Comparison of ENCODE assay signal across 8 mouse cellular contexts in genomic region chr1:120602876-120603655, GRCm38 (mm10). TPM values are rescaled to one million over a fixed set of nuclear protein-coding genes. Genes with fewer than 3 reads are reported as not detected.
DNase-seq lines count a peak whose midpoint lies in the region; ATAC-seq and TF ChIP-seq lines count a peak whose summit lies in the region.

No protein-coding gene starts in this region.

- peak overlapping the region; percentile 49; the same call in 1 of the 2 replicates for H3K9ac ChIP-seq in forebrain, embryonic 12.5 days
- peak overlapping the region; percentile 37; the same call in 1 of the 2 replicates for H3K9ac ChIP-seq in neural tube, embryonic 14.5 days (replicated peaks; ENCODE audit: low read depth, low read length)

- H3K36me3 ChIP-seq in kidney, adult 2 months (ENCODE audit: control insufficient read depth, insufficient read depth, low read length) = no peaks in the 10 kb centered on the region
- H3K36me3 ChIP-seq in forebrain, embryonic 12.5 days (replicated peaks) = no peaks in the 10 kb centered on the region
- H3K36me3 ChIP-seq in limb, embryonic 10.5 days = no peaks in the 10 kb centered on the region
- no peaks in the 10 kb centered on the region for H3K36me3 ChIP-seq in neural tube, embryonic 14.5 days (ENCODE audit: control insufficient read depth, insufficient read depth, low read length)

- H3K27me3 ChIP-seq in kidney, adult 2 months (replicated peaks; ENCODE audit: control insufficient read depth, insufficient read depth, low read length) = peaks cover 16% of the 10 kb centered on the region
- H3K27me3 ChIP-seq in forebrain, embryonic 12.5 days = peaks cover 95% of the 10 kb centered on the region
- H3K27me3 ChIP-seq in limb, embryonic 10.5 days (ENCODE audit: low read depth, poor library complexity, severe bottlenecking) = peaks cover 99% of the 10 kb centered on the region
- peaks cover 63% of the 10 kb centered on the region for H3K27me3 ChIP-seq in neural tube, embryonic 14.5 days (ENCODE audit: control insufficient read depth, insufficient read depth, low read length)

- H3K9me3 ChIP-seq in forebrain, embryonic 12.5 days = no peaks in the 10 kb centered on the region
- H3K9me3 ChIP-seq in limb, embryonic 10.5 days (replicated peaks) = no peaks in the 10 kb centered on the region
- no peaks in the 10 kb centered on the region for H3K9me3 ChIP-seq in neural tube, embryonic 14.5 days (ENCODE audit: control insufficient read depth, low read length)

- DNase-seq in kidney, adult 2 months = no peak
- DNase-seq in kidney, postnatal 25 days = no peak
- DNase-seq in adipocyte (ENCODE audit: low spot score) = peak; percentile 48
- DNase-seq in limb, embryonic 10.5 days (ENCODE audit: low spot score) = peak; percentile 77
- DNase-seq in frontal cortex, postnatal 14 days (ENCODE audit: low spot score in 2 of 2) = no peak
- DNase-seq in layer of hippocampus, adult 8-10 months (ENCODE audit: low spot score in 2 of 2) = no peak

- peak overlapping the region; percentile 27; the same call in 1 of the 2 replicates for H3K4me3 ChIP-seq in kidney, adult 2 months (ENCODE audit: insufficient read depth, low read depth, low read length)
- H3K4me3 ChIP-seq in forebrain, embryonic 12.5 days (replicated peaks) = peak overlapping the region; percentile 42
- H3K4me3 ChIP-seq in limb, embryonic 10.5 days = peak overlapping the region; percentile 54
- H3K4me3 ChIP-seq in neural tube, embryonic 14.5 days (ENCODE audit: low read depth, low read length) = peak overlapping the region; percentile 35

- H3K4me1 ChIP-seq in kidney, adult 2 months (ENCODE audit: control insufficient read depth, insufficient read depth, low read length) = no peaks in the 10 kb centered on the region
- H3K4me1 ChIP-seq in forebrain, embryonic 12.5 days = peaks cover 28% of the 10 kb centered on the region
- H3K4me1 ChIP-seq in limb, embryonic 10.5 days = peaks cover 35% of the 10 kb centered on the region
- peaks cover 7% of the 10 kb centered on the region; the same call in 1 of the 2 replicates for H3K4me1 ChIP-seq in neural tube, embryonic 14.5 days (ENCODE audit: control insufficient read depth, insufficient read depth, low read length)

- TF ChIP-seq POLR2A in kidney, adult 2 months (IDR thresholded peaks at IDR 0.05; ENCODE audit: low read depth, low read length) = no peak

- peak overlapping the region; percentile 61 for H3K4me2 ChIP-seq in forebrain, embryonic 12.5 days
- H3K4me2 ChIP-seq in neural tube, embryonic 14.5 days (ENCODE audit: low read depth, low read length) = peak overlapping the region; percentile 51

- no peak overlapping the region for H3K27ac ChIP-seq in kidney, adult 2 months (ENCODE audit: insufficient read depth, low read depth, low read length)
- H3K27ac ChIP-seq in forebrain, embryonic 12.5 days = no peak overlapping the region
- peak overlapping the region; percentile 73 for H3K27ac ChIP-seq in limb, embryonic 10.5 days
- H3K27ac ChIP-seq in neural tube, embryonic 14.5 days (ENCODE audit: low read depth, low read length) = peak overlapping the region; percentile 44; the same call in 1 of the 2 replicates

- no peak for TF ChIP-seq CTCF in kidney, adult 2 months (conservative IDR thresholded peaks at IDR 0.05; ENCODE audit: insufficient read depth, insufficient read length, low read depth, low read length)

- under 1% methylated on average over 75 of the region's 83 CpGs for WGBS in kidney, adult 2 months
- WGBS in forebrain, embryonic 12.5 days = 0% methylated on average over 66 of the region's 83 CpGs
- WGBS in limb, embryonic 10.5 days = under 1% methylated on average over 80 of the region's 83 CpGs
- under 1% methylated on average over 52 of the region's 83 CpGs for WGBS in neural tube, embryonic 14.5 days

- ATAC-seq in forebrain, embryonic 12.5 days (ENCODE audit: low FRiP score) = peak; percentile 45
- ATAC-seq in neural tube, embryonic 14.5 days (ENCODE audit: low read depth) = peak; percentile 19; the same call in 1 of the 2 replicates

RNA-seq across cellular contexts. Expression of gene En1, which starts 0.8 kb away (rescaled TPM):
- polyA plus RNA-seq in kidney, adult 2 months (2012; rRNA removed) = 0.08 TPM in 1 of 2 replicates, not detected in the other
- 0.88 and 1.2 TPM in 2 replicates for polyA plus RNA-seq in forebrain, embryonic 12.5 days (2016; fragmentation: Nextera tagmentation; extraction: Ambion mirVana)
- 0.91 and 1.0 TPM in 2 replicates for polyA plus RNA-seq in limb, embryonic 10.5 days (2016; fragmentation: Nextera tagmentation; extraction: Ambion mirVana)
- polyA plus RNA-seq in neural tube, embryonic 14.5 days (2014; fragmentation: Nextera tagmentation; extraction: Ambion mirVana) = 1.3 and 2.1 TPM in 2 replicates
- not detected for total RNA-seq in layer of hippocampus, adult 8-10 months (2022)

Comparison
In these comparisons a context has a peak if more than half of its experiments do, and no peak if none do; other contexts are left out.
1. DNase-seq: peak in adipocyte (single experiment) and limb, embryonic 10.5 days (single experiment); none in kidney, adult 2 months (single experiment), kidney, postnatal 25 days (0 of 2), frontal cortex, postnatal 14 days (0 of 2) and layer of hippocampus, adult 8-10 months (0 of 2).
2. H3K27ac ChIP-seq: peak in limb, embryonic 10.5 days (single experiment) and neural tube, embryonic 14.5 days (single experiment); none in kidney, adult 2 months (single experiment) and forebrain, embryonic 12.5 days (single experiment).
3. Peak in every context shown above with its lines, with median percentiles within 50 percentile points of each other: H3K4me3 ChIP-seq.